Mouse (Mus musculus) frontal cortex, postnatal 10 days (tissue): ENCODE measurements around the gene Gm10718.
"Not testable (repeated sequence)": the region's sequence is repeated elsewhere in the genome, so short reads cannot be mapped to it uniquely, and the experiment has no call there.

Experiments used
- DNase-seq, 2 experiments: peaks; one replicate each; pipeline ENCODE4 v3.0.0; 2022; ENCODE audit warnings: low spot score in 2 of 2, mixed read lengths in 1 of 2

Gm10718 gene

DNA sequence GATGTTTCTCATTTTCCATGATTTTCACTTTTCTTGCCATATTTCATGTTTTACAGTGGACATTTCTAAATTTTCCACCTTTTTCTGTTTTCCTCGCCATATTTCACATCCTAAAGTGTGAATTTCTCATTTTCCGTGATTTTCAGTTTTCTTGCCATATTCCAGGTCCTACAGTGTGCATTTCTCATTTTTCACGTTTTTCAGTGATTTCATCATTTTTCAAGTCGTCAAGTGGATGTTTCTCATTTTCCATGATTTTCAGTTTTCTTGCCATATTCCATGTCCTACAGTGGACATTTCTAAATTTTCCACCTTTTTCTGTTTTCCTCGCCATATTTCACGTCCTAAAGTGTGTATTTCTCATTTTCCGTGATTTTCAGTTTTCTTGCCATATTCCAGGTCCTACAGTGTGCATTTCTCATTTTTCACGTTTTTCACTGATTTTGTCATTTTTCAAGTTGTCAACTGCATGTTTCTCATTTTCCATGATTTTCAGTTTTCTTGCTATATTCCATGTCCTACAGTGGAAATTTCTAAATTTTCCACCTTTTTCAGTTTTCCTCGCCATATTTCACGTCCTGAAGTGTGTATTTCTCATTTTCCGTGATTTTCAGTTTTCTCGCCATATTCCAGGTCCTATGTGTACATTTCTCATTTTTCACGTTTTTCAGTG, at the start of gene Gm10718:
Gene Gm10718 (plus strand): TSS at position 236 of the 673 bp plus-strand sequence.
- peak in 1 of 2 experiments; percentile 66 for DNase-seq

DNA sequence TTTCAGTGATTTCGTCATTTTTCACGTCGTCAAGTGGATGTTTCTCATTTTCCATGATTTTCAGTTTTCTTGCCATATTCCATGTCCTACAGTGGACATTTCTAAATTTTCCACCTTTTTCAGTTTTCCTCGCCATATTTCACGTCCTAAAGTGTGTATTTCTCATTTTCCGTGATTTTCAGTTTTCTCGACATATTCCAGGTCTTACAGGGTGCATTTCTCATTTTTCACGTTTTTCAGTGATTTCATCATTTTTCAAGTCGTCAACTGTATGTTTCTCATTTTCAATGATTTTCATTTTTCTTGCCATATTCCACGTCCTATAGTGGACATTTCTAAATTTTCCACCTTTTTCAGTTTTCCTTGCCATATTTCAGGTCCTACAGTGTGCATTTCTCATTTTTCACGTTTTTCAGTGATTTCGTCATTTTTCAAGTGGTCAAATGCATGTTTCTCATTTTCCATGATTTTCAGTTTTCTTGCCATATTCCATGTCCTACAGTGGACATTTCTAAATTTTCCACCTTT, 22.8 kb upstream of the Gm10718 start, which contains the start of gene Gm10722:
Gene Gm10722 (plus strand): TSS at position 478 of the 528 bp plus-strand sequence.
- DNase-seq = peak; percentile 10 to 18

DNA sequence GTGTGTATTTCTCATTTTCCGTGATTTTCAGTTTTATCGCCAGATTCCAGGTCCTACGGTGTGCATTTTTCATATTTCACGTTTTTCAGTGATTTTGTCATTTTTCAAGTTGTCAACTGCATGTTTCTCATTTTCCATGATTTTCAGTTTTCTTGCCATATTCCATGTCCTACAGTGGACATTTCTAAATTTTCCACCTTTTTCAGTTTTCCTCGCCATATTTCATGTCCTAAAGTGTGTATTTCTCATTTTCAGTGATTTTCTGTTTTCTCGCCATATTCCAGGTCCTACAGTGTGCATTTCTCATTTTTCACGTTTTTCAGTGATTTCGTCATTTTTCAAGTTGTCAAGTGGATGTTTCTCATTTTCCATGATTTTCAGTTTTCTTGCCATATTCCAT, 22.3 kb upstream of the Gm10718 start:
- DNase-seq = peak in 1 of 2 experiments; percentile 36

DNA sequence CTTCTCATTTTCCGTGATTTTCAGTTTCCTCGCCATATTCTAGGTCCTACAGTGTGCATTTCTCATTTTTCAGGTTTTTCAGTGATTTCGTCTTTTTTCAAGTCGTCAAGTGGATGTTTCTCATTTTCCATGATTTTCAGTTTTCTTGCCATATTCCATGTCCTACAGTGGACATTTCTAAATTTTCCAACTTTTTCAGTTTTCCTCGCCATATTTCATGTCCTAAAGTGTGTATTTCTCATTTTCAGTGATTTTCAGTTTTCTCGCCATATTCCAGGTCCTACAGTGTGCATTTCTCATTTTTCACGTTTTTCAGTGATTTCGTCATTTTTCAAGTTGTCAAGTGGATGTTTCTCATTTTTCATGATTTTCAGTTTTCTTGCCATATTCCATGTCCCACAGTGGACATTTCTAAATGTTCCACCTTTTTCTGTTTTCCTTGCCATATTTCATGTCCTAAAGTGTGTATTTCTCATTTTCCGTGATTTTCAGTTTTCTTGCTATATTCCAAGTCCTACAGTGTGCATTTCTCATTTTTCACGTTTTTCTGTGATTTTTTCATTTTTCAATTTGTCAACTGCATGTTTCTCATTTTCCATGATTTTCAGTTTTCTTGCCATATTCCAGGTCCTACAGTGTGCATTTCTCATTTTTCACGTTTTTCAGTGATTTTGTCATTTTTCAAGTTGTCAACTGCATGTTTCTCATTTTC, 21.2 kb upstream of the Gm10718 start:
- DNase-seq = peak; percentile 90 to 100

DNA sequence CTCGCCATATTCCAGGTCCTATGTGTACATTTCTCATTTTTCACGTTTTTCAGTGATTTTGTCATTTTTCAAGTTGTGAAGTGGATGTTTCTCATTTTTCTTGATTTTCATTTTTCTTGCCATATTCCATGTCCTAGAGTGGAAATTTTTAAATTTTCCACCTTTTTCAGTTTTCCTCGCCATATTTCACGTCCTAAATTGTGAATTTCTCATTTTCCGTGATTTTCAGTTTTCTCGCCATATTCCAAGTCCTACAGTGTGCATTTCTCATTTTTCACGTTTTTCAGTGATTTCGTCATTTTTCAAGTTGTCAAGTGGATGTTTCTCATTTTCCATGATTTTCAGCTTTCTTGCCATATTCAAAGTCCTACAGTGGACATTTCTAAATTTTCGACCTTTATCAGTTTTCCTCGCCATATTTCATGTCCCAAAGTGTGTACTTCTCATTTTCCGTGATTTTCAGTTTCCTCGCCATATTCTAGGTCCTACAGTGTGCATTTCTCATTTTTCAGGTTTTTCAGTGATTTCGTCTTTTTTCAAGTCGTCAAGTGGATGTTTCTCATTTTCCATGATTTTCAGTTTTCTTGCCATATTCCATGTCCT, 20.5 kb upstream of the Gm10718 start, which contains the start of gene Gm11168:
Gene Gm11168 (plus strand): TSS at position 553 of the 603 bp plus-strand sequence.
- not testable (repeated sequence) for DNase-seq

DNA sequence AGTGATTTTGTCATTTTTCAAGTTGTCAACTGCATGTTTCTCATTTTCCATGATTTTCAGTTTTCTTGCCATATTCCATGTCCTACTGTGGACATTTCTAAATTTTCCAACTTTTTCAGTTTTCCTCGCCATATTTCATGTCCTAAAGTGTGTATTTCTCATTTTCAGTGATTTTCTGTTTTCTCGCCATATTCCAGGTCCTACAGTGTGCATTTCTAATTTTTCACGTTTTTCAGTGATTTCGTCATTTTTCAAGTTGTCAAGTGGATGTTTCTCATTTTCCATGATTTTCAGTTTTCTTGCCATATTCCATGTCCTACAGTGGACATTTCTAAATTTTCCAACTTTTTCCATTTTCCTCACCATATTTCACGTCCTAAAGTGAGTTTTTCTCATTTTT, 17.2 kb upstream of the Gm10718 start:
- DNase-seq = not testable (repeated sequence)

DNA sequence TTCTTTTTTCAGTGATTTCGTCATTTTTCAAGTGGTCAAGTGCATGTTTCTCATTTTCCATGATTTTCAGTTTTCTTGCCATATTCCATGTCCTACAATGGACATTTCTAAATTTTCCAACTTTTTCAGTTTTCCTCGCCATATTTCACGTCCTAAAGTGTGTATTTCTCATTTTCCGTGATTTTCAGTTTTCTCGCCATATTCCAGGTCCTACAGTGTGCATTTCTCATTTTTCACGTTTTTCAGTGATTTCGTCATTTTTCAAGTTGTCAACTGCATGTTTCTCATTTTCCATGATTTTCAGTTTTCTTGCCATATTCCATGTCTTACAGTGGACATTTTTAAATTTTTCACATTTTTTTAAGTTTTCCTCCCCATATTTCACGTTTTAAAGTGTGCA, 16.7 kb upstream of the Gm10718 start:
- DNase-seq = peak; percentile 89 to 99

DNA sequence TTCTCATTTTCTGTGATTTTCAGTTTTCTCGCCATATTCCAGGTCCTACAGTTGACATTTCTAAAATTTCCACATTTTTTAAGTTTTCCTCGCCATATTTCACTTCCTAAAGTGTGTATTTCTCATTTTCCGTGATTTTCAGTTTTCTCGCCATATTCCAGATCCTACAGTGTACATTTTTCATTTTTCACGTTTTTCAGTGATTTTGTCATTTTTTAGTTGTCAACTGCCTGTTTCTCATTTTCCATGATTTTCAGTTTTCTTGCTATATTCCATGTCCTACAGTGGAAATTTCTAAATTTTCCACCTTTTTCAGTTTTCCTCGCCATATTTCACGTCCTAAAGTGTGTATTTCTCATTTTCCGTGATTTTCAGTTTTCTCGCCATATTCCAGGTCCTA, 16.1 kb upstream of the Gm10718 start:
- DNase-seq = not testable (repeated sequence)

DNA sequence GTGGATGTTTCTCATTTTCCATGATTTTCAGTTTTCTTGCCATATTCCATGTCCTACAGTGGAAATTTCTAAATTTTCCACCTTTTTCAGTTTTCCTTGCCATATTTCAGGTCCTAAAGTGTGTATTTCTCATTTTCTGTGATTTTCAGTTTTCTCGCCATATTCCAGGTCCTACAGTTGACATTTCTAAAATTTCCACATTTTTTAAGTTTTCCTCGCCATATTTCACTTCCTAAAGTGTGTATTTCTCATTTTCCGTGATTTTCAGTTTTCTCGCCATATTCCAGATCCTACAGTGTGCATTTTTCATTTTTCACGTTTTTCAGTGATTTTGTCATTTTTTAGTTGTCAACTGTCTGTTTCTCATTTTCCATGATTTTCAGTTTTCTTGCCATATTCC, 14.0 kb upstream of the Gm10718 start:
- not testable (repeated sequence) for DNase-seq

DNA sequence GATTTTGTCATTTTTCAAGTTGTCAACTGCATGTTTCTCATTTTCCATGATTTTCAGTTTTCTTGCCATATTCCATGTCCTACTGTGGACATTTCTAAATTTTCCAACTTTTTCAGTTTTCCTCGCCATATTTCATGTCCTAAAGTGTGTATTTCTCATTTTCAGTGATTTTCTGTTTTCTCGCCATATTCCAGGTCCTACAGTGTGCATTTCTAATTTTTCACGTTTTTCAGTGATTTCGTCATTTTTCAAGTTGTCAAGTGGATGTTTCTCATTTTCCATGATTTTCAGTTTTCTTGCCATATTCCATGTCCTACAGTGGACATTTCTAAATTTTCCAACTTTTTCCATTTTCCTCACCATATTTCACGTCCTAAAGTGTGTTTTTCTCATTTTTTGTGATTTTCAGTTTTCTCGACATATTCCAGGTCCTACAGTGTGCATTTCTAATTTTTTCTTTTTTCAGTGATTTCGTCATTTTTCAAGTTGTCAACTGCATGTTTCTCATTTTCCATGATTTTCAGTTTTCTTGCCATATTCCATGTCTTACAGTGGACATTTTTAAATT, 11.2 kb upstream of the Gm10718 start:
- not testable (repeated sequence) for DNase-seq

DNA sequence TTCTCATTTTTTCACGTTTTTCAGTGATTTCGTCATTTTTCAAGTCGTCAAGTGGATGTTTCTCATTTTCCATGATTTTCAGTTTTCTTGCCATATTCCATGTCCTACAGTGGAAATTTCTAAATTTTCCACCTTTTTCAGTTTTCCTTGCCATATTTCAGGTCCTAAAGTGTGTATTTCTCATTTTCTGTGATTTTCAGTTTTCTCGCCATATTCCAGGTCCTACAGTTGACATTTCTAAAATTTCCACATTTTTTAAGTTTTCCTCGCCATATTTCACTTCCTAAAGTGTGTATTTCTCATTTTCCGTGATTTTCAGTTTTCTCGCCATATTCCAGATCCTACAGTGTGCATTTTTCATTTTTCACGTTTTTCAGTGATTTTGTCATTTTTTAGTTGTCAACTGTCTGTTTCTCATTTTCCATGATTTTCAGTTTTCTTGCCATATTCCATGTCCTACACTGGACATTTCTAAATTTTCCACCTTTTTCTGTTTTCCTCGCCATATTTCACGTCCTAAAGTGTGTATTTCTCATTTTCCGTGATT, 10.5 kb upstream of the Gm10718 start, which contains the start of gene Gm10721:
Gene Gm10721 (plus strand): TSS at position 408 of the 547 bp plus-strand sequence.
- DNase-seq = not testable (repeated sequence)

DNA sequence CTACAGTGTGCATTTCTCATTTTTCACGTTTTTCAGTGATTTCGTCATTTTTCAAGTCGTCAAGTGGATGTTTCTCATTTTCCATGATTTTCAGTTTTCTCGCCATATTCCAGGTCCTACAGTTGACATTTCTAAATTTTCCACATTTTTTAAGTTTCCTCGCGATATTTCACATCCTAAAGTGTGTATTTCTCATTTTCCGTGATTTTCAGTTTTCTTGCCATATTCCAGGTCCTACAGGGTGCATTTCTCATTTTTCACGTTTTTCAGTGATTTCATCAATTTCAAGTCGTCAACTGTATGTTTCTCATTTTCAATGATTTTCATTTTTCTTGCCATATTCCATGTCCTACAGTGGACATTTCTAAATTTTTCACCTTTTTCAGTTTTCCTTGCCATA, 8.0 kb upstream of the Gm10718 start, which contains the start of gene Gm10720:
Gene Gm10720 (plus strand): TSS at position 301 of the 400 bp plus-strand sequence.
- not testable (repeated sequence) for DNase-seq

DNA sequence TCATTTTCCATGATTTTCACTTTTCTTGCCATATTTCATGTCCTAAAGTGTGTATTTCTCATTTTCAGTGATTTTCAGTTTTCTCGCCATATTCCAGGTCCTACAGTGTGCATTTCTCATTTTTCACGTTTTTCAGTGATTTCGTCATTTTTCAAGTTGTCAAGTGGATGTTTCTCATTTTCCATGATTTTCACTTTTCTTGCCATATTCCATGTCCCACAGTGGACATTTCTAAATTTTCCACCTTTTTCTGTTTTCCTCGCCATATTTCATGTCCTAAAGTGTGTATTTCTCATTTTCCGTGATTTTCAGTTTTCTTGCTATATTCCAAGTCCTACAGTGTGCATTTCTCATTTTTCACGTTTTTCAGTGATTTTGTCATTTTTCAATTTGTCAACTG, 7.5 kb upstream of the Gm10718 start:
- DNase-seq = not testable (repeated sequence)

DNA sequence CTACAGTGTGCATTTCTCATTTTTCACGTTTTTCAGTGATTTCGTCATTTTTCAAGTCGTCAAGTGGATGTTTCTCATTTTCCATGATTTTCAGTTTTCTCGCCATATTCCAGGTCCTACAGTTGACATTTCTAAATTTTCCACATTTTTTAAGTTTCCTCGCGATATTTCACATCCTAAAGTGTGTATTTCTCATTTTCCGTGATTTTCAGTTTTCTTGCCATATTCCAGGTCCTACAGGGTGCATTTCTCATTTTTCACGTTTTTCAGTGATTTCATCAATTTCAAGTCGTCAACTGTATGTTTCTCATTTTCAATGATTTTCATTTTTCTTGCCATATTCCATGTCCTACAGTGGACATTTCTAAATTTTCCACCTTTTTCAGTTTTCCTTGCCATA, 6.2 kb upstream of the Gm10718 start, which contains the start of gene Gm10719:
Gene Gm10719 (plus strand): TSS at position 301 of the 400 bp plus-strand sequence.
- not testable (repeated sequence) for DNase-seq

DNA sequence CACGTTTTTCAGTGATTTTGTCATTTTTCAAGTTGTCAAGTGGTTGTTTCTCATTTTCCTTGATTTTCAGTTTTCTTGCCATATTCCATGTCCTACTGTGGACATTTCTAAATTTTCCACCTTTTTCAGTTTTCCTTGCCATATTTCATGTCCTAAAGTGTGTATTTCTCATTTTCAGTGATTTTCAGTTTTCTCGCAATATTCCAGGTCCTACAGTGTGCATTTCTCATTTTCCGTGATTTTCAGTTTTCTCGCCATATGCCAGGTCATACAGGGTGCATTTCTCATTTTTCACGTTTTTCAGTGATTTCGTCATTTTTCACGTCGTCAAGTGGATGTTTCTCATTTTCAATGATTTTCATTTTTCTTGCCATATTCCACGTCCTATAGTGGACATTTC, 4.4 kb upstream of the Gm10718 start:
- DNase-seq = peak in 1 of 2 experiments; percentile 87

DNA sequence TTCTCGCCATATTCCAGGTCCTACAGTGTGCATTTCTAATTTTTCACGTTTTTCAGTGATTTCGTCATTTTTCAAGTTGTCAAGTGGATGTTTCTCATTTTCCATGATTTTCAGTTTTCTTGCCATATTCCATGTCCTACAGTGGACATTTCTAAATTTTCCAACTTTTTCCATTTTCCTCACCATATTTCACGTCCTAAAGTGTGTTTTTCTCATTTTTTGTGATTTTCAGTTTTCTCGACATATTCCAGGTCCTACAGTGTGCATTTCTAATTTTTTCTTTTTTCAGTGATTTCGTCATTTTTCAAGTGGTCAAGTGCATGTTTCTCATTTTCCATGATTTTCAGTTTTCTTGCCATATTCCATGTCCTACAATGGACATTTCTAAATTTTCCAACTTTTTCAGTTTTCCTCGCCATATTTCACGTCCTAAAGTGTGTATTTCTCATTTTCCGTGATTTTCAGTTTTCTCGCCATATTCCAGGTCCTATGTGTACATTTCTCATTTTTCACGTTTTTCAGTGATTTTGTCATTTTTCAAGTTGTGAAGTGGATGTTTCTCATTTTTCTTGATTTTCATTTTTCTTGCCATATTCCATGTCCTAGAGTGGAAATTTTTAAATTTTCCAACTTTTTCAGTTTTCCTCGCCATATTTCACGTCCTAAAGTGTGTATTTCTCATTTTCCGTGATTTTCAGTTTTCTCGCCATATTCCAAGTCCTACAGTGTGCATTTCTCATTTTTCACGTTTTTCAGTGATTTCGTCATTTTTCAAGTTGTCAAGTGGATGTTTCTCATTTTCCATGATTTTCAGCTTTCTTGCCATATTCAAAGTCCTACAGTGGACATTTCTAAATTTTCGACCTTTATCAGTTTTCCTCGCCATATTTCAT, 3.3 kb upstream of the Gm10718 start:
- DNase-seq = peak; percentile 18 to 85

DNA sequence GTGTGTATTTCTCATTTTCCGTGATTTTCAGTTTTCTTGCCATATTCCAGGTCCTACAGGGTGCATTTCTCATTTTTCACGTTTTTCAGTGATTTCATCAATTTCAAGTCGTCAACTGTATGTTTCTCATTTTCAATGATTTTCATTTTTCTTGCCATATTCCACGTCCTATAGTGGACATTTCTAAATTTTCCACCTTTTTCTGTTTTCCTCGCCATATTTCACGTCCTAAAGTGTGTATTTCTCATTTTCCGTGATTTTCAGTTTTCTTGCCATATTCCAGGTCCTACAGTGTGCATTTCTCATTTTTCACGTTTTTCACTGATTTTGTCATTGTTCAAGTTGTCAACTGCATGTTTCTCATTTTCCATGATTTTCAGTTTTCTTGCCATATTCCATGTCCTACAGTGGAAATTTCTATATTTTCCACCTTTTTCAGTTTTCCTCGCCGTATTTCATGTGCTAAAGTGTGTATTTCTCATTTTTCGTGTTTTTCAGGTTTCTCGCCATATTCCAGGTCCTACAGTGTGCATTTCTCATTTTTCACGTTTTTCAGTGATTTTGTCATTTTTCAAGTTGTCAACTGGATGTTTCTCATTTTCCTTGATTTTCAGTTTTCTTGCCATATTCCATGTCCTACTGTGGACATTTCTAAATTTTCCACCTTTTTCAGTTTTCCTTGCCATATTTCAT, 885 bp upstream of the Gm10718 start:
- peak; percentile 39 to 77 for DNase-seq

DNA sequence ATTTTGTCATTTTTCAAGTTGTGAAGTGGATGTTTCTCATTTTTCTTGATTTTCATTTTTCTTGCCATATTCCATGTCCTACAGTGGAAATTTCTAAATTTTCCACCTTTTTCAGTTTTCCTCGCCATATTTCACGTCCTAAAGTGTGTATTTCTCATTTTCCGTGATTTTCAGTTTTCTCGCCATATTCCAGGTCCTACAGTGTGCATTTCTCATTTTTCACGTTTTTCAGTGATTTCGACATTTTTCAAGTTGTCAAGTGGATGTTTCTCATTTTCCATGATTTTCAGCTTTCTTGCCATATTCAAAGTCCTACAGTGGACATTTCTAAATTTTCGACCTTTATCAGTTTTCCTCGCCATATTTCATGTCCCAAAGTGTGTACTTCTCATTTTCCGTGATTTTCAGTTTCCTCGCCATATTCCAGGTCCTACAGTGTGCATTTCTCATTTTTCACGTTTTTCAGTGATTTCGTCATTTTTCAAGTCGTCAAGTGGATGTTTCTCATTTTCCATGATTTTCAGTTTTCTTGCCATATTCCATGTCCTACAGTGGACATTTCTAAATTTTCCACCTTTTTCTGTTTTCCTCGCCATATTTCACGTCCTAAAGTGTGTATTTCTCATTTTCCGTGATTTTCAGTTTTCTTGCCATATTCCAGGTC, 770 bp downstream of the Gm10718 start:
- DNase-seq = peak; percentile 64 to 100

DNA sequence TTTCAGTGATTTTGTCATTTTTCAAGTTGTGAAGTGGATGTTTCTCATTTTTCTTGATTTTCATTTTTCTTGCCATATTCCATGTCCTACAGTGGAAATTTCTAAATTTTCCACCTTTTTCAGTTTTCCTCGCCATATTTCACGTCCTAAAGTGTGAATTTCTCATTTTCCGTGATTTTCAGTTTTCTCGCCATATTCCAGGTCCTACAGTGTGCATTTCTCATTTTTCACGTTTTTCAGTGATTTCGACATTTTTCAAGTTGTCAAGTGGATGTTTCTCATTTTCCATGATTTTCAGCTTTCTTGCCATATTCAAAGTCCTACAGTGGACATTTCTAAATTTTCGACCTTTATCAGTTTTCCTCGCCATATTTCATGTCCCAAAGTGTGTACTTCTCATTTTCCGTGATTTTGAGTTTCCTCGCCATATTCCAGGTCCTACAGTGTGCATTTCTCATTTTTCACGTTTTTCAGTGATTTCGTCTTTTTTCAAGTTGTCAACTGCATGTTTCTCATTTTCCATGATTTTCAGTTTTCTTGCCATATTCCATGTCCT, 1.6 kb downstream of the Gm10718 start, which contains the start of gene Gm10717:
Gene Gm10717 (plus strand): TSS at position 506 of the 556 bp plus-strand sequence.
- peak; percentile 9 to 60 for DNase-seq
